Mouse (Mus musculus): ENCODE measurements around the gene Mob1b. TPM values are rescaled to one million over a fixed set of nuclear protein-coding genes. Genes with fewer than 3 reads are reported as not detected.

Gene Mob1b
- polyA plus RNA-seq, 1 experiment = 11.9 TPM

DNA sequence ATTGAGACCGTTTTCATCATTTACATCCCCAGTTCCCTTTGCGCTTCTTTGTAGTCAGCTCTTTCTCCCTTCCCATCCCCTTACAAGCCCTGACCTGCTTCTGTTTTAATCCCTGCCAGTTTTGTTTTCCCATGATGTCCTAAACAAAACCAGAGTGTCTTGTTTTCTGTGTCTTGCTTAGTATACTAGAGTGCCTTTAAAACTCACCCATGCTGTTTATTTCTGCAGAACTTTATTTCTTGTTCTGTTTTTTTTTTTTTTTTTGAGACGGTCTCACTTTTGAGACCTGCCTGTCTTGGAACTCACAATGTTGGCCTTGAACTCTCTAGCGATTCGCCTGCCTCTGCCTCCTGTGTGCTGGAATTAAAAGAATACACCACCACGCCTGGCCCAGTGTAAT, 44.9 kb downstream of the Mob1b start:
- peak overlapping the region; percentile 98 for H3K4me3 ChIP-seq (ENCODE audit: insufficient read depth, low read length)
- TF ChIP-seq POLR2A (IDR thresholded peaks at IDR 0.05; ENCODE audit: extremely low read depth, insufficient read depth, low read length) (no peak), CTCF (IDR thresholded peaks at IDR 0.05; ENCODE audit: extremely low read depth, insufficient read depth, low read length) (no peak)
- no peak overlapping the region for H3K27ac ChIP-seq (ENCODE audit: insufficient read depth, low read length)

GRCm38 (mm10) chr5:88766121-88766520, 45.5 kb downstream of the Mob1b start:
- H3K27ac ChIP-seq (ENCODE audit: insufficient read depth, low read length) = no peak overlapping the region
- no peaks in the 10 kb centered on the region; the same call in 1 of the 2 replicates for H3K4me1 ChIP-seq (ENCODE audit: control insufficient read depth, insufficient read depth, low read length)
- TF ChIP-seq POLR2A (IDR thresholded peaks at IDR 0.05; ENCODE audit: extremely low read depth, insufficient read depth, low read length) (no peak), CTCF (IDR thresholded peaks at IDR 0.05; ENCODE audit: extremely low read depth, insufficient read depth, low read length) (no peak)
- H3K4me3 ChIP-seq (ENCODE audit: insufficient read depth, low read length) = peak overlapping the region; percentile 98; the same call in 1 of the 2 replicates

More for the DNA sequence above, 44.9 kb downstream of the Mob1b start:
- no peaks in the 10 kb centered on the region; the same call in 1 of the 2 replicates for H3K4me1 ChIP-seq (ENCODE audit: control insufficient read depth, insufficient read depth, low read length)

- no peak overlapping the region for H3K27ac ChIP-seq (ENCODE audit: insufficient read depth, low read length)
- H3K4me1 ChIP-seq (ENCODE audit: control insufficient read depth, insufficient read depth, low read length) = no peaks in the 10 kb centered on the region; the same call in 1 of the 2 replicates
- H3K4me3 ChIP-seq (ENCODE audit: insufficient read depth, low read length) = no peak overlapping the region
- TF ChIP-seq POLR2A (IDR thresholded peaks at IDR 0.05; ENCODE audit: extremely low read depth, insufficient read depth, low read length) (no peak), CTCF (IDR thresholded peaks at IDR 0.05; ENCODE audit: extremely low read depth, insufficient read depth, low read length) (no peak)
Measured at GRCm38 (mm10) chr5:88766863-88767262, 46.2 kb downstream of the Mob1b start.

GRCm38 (mm10) chr5:88768201-88768600, 47.5 kb downstream of the Mob1b start:
- Histone ChIP-seq H3K4me3 (ENCODE audit: insufficient read depth, low read length) (no peak overlapping the region), H3K4me1 (ENCODE audit: control insufficient read depth, insufficient read depth, low read length) (no peaks in the 10 kb centered on the region; the same call in 1 of the 2 replicates), H3K27ac (ENCODE audit: insufficient read depth, low read length) (no peak overlapping the region)
- TF ChIP-seq POLR2A (IDR thresholded peaks at IDR 0.05; ENCODE audit: extremely low read depth, insufficient read depth, low read length) = no peak
- TF ChIP-seq CTCF (IDR thresholded peaks at IDR 0.05; ENCODE audit: extremely low read depth, insufficient read depth, low read length) = no peak

DNA sequence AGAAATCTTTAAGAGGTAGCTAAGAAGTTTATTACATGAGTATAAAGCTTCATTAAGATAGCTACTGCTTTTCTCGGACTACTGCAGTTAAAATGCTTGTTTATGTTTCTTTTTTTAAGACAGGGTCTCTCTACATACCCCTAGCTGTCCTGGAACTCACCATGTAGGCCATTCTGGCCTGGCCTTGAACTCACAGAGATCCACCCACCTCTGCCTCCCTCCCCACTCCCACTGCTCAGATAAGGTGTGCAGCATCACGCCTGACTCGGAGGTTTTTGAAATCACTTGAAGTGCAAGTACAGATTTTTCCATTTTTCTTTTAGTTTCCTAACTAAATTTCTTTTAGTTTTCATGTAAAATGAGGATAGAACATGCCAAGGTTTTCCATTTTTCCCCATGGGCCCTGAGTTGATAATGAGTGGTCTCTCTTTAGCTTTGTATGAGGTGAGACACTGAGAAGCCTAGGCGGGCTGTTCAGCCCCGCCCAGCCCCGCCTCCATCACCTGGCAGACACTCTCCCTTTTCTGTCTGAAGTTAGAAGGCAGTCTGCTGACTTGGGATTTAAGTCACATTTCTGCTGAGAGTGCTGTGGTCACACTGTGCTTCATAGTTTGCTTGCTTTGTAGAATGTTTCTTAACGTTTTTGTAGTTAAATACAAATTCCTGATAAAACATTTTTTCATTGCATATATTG, 61.6 kb downstream of the Mob1b start:
- TF ChIP-seq CTCF (IDR thresholded peaks at IDR 0.05; ENCODE audit: extremely low read depth, insufficient read depth, low read length) = no peak
- no peak for TF ChIP-seq POLR2A (IDR thresholded peaks at IDR 0.05; ENCODE audit: extremely low read depth, insufficient read depth, low read length)

DNA sequence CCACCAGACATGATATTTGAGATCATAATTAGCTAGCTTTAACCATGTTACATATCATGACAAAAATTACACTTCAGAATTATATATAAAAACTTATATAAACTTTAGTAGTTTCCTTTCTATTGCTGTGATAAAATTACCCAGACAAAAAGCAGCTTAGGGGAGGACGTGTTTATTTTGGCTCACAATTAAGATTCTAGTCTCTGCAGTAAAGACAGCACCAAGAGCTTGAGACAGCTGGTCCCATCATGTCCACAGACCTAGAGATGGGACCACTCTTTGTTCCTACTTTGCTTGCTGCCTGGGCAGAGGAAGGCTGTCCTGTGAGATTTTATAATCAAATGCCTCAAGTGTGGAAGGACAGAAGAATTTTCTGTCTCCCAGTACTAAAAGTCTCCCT, 64.4 kb downstream of the Mob1b start:
- H3K27ac ChIP-seq (ENCODE audit: insufficient read depth, low read length) = no peak overlapping the region
- no peak overlapping the region for H3K4me3 ChIP-seq (ENCODE audit: insufficient read depth, low read length)
- no peaks in the 10 kb centered on the region for H3K4me1 ChIP-seq (ENCODE audit: control insufficient read depth, insufficient read depth, low read length)
- TF ChIP-seq CTCF (IDR thresholded peaks at IDR 0.05; ENCODE audit: extremely low read depth, insufficient read depth, low read length) (no peak), POLR2A (IDR thresholded peaks at IDR 0.05; ENCODE audit: extremely low read depth, insufficient read depth, low read length) (no peak)

More for the DNA sequence above, 61.6 kb downstream of the Mob1b start:
- Histone ChIP-seq H3K27ac (ENCODE audit: insufficient read depth, low read length) (no peak overlapping the region), H3K4me1 (ENCODE audit: control insufficient read depth, insufficient read depth, low read length) (no peaks in the 10 kb centered on the region), H3K4me3 (ENCODE audit: insufficient read depth, low read length) (no peak overlapping the region)

GRCm38 (mm10) chr5:88790675-88791074, 70.0 kb downstream of the Mob1b start:
- Histone ChIP-seq H3K27ac (ENCODE audit: insufficient read depth, low read length) (no peak overlapping the region), H3K4me1 (ENCODE audit: control insufficient read depth, insufficient read depth, low read length) (no peaks in the 10 kb centered on the region), H3K4me3 (ENCODE audit: insufficient read depth, low read length) (no peak overlapping the region)
- TF ChIP-seq POLR2A (IDR thresholded peaks at IDR 0.05; ENCODE audit: extremely low read depth, insufficient read depth, low read length) = no peak
- TF ChIP-seq CTCF (IDR thresholded peaks at IDR 0.05; ENCODE audit: extremely low read depth, insufficient read depth, low read length) = no peak

- Histone ChIP-seq H3K4me3 (ENCODE audit: insufficient read depth, low read length) (no peak overlapping the region), H3K4me1 (ENCODE audit: control insufficient read depth, insufficient read depth, low read length) (no peaks in the 10 kb centered on the region), H3K27ac (ENCODE audit: insufficient read depth, low read length) (no peak overlapping the region)
- TF ChIP-seq POLR2A (IDR thresholded peaks at IDR 0.05; ENCODE audit: extremely low read depth, insufficient read depth, low read length) (no peak), CTCF (IDR thresholded peaks at IDR 0.05; ENCODE audit: extremely low read depth, insufficient read depth, low read length) (peak; percentile 86)
Measured at GRCm38 (mm10) chr5:88791256-88792245, 70.9 kb downstream of the Mob1b start.

GRCm38 (mm10) chr5:88793676-88794075, 73.0 kb downstream of the Mob1b start:
- Histone ChIP-seq H3K27ac (ENCODE audit: insufficient read depth, low read length) (no peak overlapping the region), H3K4me1 (ENCODE audit: control insufficient read depth, insufficient read depth, low read length) (no peaks in the 10 kb centered on the region), H3K4me3 (ENCODE audit: insufficient read depth, low read length) (no peak overlapping the region)
- TF ChIP-seq CTCF (IDR thresholded peaks at IDR 0.05; ENCODE audit: extremely low read depth, insufficient read depth, low read length) = no peak
- no peak for TF ChIP-seq POLR2A (IDR thresholded peaks at IDR 0.05; ENCODE audit: extremely low read depth, insufficient read depth, low read length)

All from cortical plate, adult 2 months (tissue).